Mouse (Mus musculus) frontal cortex, postnatal 10 days (tissue): Measurements from ENCODE around the gene Nkd2.

Experiments used
- DNase-seq, 2 experiments: peaks; one replicate each; pipeline ENCODE4 v3.0.0; 2022; ENCODE audit warnings: low spot score in 2 of 2, mixed read lengths in 1 of 2

Gene Nkd2

DNA sequence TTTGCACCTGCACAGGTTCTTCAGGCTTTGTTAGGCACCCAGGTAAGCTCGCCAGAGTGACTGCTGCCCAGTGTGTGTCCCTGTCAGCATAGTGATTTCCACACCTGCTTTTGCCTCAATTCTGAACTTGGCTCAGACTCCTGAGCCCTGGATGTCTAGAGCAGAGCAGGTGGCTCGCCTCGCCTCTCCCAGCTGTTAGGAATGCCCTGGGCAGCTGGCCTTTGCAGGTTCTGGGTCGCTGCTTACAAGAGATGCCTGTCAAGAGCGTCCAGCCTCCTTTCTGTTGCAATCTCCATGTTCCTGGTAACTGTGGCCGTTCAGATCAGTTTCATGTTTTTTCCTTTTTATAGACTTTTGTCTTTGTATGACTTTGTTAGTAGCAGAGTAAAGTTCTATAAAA, 31.1 kb downstream of the Nkd2 start:
- DNase-seq: no peak

DNA sequence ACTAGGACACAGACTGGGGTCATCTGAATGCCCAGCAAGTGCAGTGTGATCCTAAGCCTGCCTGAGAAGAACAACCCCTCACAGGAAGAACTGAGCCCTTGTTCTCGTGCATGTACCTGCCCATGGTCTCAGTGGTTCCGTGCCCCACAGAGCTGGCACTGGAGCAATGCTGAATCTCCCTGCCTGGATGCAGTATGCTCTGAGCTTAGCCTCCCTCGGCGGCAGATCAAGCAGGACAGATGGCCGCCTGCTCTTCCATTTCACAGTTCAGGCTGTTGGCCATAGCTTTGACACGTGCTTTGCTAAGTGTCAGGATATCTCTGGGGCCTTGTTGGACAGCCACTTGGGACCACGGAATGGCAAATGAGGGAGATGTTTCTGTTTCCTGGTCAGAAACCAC, 33.2 kb downstream of the Nkd2 start:
- DNase-seq: no peak

DNA sequence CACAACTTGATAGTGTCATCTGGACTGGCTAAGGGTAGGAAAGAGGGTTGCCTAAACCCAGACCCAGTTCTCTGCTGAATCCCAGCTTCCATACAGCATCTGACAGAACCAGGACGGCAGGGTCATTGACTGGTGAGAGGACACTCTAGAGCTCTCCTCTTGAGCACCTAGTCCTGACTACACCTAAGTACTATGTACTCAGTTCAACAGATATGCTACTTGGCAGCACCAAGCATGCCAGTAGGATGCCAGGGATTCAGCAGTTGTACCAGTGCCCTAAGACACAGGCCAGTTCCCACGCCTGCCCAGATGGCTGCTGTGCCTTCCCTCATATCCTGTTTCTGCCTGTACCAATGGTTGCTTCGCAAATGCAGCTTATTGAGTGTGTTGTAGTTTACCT, 34.5 kb downstream of the Nkd2 start:
- no peak for DNase-seq

DNA sequence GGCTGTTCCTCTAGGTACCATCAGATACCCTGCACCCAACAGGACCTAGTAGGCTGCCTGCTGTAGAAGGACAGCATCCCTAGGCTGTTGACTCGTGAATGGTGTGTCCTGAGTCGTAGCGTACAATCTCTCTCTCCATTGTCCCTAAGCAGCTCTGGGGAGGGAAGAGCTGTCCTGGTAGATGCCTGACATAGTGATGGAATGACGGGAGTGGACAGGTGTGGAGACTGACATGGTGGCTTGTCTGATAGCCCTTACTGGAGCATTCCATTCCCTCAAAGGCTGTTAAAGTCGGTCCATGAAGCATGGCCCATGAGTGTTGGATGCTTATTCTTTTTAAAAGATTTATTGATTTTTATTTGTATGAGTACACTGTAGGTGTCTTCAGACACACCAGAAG, 42.5 kb downstream of the Nkd2 start:
- no peak for DNase-seq

DNA sequence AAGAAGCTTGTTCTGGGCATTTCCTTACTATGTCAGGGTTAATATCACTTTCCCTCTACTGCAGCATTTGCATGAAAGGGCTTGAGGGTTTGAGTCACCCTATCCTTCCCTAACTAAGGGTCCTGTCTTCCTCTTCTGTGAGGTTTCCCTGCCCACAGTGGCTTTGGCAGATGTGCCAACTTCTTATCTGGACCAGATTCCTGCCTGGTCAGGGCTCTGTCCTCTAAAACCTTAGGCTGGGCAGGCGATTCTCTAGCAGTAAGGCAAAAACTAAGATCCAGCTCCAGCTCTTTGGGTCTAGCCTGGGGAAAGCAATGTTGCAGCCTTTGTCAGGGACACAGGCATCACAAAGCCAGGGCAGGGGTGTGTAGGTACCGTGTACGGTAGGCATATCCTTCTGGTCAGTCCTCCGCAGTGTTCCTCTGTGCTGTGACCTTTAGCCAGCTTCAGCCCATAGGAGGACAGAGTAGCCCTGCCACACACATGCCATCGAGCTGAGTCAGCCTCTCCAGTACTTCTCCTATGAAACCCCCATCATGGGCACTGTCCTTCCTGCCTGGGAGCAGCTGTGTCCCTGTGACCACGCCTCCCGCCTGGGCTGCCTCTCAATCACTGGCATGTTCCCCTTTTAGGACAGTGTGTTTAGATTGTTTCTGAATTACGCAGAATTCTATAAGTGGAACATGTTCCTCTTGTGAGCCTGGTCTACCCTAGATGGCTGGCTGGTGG, 43.8 kb downstream of the Nkd2 start:
- DNase-seq: peak; percentile 40 to 53

DNA sequence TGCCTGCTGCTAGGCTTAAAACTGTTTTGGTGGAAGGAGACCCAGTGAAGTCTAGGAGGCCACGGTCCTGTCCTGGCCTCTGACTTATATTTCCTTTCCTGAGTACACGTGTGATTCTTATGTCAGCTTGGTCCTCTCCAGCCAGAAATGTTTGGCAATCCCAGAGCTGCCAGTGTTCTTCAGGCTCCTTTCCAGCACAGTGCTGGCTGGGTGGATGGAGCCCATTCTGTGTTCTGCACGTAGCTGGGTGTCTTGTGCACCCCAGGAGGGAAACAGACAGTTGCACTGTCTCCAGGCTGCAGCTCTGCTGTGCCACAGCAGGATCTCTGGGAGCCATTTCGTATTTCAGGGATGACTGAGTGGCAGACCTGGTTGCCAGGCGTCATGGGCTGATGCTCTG, 48.3 kb downstream of the Nkd2 start:
- no peak for DNase-seq

DNA sequence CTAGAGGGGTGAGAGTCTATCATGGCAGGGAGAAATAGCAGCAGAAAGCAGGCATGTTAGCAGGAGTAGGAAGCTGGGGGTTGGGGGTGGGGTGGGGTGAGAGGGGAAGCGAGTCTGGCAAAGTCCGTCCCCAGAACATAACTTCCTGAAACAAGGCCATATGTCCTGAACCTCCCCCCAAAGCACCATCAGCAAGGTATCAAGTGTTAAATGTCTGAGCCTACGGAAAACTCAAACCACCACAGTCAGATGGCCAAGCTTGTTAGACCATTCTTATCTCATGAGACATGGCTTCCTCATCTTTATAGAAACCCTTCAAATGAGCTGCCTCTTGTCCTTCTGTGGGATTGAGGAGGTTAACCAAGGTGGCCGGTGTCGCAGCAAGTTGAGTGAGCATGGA, 54.3 kb downstream of the Nkd2 start:
- no peak for DNase-seq

DNA sequence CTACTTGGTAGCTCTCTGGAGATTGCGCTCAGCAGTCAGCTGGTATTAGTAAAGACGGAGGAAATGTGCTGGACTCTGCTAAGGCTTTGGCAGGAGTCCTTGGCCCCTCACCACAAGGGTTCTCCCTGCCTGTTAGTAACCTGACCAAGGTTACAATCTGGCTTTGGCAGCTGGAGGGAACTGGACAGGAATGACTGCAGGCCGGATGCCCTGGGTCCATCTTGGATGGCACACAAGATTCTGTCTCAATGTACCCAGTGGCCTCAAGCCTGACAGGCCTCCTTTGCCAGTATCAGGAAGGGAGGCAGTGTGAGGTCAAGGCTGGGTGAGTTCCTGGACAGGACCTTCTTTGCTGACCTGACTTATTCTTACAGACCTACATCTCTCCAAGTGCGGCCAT, 55.3 kb downstream of the Nkd2 start:
- DNase-seq: no peak

DNA sequence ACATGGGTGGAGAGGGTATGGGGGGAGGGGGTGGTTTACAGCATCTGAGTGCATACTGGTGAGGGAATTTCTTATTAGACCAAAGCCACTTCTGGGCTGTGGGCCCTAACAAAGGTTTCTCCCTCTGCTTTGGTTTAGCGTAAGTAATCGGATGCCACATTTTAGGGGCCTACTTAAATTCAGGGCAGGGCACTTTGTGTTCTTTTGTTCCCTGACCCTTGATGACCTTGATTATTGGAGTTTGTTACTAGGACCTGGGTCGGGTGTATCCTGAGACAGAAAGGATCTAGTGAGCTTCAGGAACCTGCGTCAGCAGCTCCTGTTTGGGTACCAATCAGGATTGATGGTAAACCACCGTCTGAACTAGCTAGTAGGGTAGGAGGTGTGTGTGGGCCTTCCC, 64.9 kb downstream of the Nkd2 start:
- DNase-seq: no peak

DNA sequence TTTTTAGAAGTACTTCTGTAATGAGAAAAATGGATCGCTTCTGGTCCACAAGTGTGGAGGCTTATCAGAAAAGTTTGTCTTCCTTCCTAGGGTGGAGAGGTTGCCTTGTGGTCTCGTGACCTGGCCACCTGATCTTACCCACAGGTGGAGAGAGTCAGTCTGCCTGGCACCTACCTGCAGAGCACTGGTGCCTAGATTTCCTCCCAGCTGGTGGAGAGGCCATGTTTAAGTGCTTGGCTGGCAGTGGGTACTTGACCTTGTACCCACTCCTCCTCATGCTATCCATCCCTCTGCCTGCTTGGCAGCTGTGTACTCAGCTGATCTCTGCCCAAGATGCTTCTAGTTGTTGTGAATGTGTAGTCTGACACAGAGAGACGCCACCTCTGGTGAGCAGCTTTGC, 69.9 kb downstream of the Nkd2 start:
- DNase-seq: no peak

DNA sequence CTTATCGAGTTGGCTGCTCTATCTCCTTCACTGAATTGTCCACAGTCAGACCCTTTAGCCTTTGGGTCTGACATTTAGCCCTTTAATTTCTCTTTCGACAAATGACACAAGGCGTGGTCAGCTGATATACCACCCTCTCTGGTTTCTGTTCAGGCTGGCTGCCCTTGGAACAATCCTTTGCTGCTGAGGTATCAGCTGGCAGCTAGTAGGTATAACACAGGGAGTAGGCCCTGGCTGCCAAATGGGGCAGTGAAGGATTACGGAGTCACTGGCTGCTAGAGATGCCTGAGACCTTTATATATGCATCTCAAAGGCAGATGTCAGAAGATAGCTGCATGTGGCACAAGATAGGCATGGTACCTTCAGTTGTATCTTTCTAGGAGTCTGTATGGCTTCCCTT, 71.6 kb downstream of the Nkd2 start:
- DNase-seq: no peak

DNA sequence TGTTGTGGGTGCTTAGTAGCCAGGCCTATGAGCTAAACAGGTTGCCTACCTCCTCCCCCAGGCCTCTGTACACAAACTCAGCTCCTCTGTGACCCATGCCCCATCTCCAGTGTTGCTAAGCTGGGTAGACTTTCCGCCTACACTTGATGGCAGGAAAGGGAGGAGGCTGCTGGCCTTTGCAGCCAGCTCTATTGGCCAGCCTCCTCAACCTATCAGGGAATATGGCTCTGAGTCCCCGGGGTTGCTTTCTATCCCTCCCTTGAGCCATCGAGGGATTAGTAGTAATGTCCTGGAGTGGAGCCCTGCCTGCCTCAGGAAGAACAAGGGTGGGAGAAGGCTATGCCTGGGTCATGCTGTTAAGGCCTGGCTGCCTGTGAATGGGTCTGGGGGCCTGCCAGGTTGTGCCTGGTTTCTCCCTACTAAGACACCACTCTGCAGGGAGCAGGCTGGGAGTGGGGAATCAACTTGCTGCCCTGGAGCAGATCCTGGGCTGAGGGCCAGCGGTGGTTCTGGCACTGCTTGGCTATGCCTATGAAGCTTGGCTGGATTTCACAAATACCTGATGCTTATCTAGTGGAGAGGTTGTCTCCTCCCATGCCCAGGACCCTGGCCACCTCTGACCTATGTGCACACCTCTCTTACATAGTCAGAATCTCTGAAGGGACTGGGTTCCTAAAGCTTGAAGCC, 73.8 kb downstream of the Nkd2 start:
- no peak for DNase-seq

DNA sequence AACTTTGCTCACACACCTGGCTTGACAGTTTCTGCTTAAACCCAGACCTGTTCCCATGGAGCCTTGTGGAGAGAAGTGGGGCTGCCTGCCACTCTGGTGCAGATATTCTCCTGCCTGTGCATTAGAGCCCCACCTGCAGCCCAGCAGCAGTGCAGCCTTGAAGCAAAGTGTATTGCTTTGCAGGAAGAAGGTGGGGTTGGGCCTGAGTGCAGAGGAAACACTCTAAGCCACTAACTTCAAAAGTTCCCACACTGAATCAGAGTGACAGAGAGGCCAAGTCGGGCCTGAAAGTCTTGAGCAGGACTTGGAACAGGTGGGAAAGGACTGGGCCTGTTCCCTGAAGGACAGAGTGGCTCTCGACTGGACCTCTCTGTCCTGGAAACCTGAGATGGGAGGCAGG, 74.8 kb downstream of the Nkd2 start:
- no peak for DNase-seq

DNA sequence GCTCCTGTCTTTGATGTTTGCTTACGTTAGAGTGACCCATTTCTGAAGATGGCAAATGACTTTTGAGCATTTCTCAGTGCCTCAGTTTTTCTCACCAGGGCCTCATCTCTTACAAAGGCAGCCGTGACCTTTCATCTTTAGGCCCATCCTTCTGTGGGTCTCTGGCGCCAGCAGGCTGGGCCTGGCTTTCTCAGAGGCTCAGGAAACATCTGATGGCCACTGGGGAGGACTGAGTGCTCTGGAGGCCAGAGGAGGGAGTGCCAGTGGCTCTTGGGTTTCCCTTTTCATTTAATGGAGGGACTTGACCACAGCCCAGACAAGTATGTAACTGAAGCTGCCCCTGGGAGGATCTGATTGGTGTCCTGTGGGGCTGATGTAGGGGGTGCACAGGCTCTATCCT, 76.3 kb downstream of the Nkd2 start:
- DNase-seq: no peak

DNA sequence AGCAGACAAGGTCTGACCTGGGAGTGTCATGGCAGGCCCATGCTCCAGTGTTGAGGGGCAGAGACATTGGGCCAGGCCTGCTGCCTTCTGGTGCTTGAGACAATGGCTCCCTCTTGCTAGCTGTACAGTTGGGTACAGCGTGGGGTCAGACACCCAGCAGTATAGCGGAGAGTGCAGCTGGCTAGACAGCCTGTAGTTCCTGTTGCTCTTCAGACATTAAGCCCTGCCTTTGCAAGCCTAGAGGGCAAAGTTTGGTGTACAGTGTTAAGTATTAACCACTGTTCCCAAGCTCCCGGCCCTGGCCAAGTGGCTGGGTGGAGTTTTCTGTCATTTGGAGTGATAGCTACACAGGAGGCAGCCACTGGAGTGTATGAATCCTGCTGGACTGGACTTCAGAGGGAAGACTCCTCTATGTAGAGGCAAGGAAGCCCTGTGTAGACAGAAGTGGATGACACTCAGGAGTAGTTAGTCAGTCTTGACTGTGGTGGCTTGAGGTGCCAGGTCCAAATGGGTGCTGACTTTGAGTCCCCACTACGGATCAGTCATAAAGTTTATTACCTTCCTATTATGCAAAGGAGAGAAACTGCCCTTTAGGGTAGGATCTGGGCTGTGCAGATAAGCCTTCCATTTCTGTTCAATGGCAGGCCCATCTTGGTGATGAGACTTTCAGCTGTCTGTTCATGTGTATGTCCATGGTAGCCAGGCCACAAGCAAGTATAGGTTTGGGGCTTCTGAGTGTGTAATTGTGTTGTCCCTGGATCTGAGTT, 77.3 kb downstream of the Nkd2 start:
- DNase-seq: no peak
